Mouse (Mus musculus): Measurements from ENCODE around the gene Cubn.

DNA sequence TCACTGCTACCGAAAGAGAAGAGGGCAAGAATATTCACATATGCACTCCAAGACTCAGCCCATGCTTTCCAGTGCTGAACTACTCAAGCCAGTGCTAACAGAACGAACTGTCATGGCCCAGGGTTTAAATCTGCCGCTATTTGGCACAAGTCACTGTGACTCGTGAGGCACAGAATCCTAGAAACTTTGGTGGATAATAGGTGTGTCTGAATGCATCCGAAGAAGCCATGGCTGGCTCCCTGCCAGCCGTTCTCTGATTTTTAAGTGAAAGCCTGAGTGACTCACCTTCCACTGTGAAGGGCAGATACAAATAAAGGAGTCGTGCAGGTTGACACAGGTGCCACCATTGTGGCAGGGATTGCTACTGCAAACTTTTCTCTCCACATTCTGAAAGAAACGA, 5.1 kb downstream of the Cubn start:
- no peak for TF ChIP-seq EP300 (IDR thresholded peaks at IDR 0.05; ENCODE audit: low read depth)
- TF ChIP-seq CTCF (IDR thresholded peaks at IDR 0.05; ENCODE audit: low read depth): no peak
